Mouse (Mus musculus) naive thymus-derived CD4-positive, alpha-beta T cell, adult 5 months (primary cell): ENCODE results near the gene Pno1. TPM values are rescaled to one million over a fixed set of nuclear protein-coding genes. Genes with fewer than 3 reads are reported as not detected.

Experiments used
- polyA plus RNA-seq: library from polyadenylated mRNA; unstranded; fragments of 100-300 nt; shearing (Covaris generic); gene quantifications from one replicate; pipeline ENCODE4 v1.2.1, GENCODE M21; 2017

Pno1 gene
- 34.8 TPM for polyA plus RNA-seq

DNA sequence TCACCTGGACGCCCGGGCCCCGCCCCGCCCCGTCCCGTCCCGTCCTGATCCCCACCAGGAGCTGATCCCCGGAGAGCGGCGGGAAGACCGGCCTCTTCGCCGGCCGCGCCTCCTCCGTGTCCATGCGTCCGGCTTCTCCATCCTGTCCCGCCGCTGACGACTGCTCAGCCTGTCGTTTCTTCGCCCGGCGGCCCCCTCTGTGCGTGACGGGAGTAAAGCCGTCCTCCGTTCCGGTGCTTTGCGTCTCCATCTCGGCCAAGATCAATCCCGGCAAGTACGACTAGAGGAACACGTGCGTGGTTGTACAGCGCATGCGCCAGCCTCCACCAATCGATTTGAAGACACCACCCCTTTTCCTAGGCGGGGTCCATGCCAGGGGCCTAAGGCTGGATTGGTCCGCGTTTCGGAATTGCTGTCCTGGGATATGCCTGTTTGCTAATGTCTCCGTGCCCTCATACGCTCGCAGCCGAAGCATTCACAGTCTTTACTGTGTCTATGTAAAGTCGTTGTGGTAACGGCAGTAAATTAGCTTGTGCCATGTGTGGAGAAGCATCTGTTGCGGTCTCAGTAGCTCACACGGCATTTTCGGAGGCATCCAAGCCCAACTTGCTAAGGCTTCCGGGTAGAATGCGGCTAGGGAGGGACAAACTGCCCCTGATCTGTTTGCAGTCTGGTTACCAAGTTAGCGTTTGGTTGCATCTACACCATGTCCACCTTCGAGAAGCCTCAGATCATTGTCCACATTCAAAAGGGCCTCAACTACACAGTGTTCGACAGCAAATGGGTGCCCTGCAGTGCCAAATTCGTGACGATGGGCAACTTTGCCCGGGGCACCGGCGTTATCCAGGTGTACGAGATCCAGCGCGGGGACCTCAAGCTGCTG, at the start of gene Pno1:
Gene Pno1 (minus strand): TSS at position 311 of the 883 bp plus-strand sequence.

GRCm38 (mm10) chr11:17257443-17257842, 46.1 kb upstream of the Pno1 start, which contains the start of gene C1d:
Gene C1d (plus strand): TSS chr11:17257579.

GRCm38 (mm10) chr11:17181807-17182206, 29.6 kb downstream of the Pno1 start, which contains the start of gene Wdr92:
Gene Wdr92 (plus strand): TSS chr11:17182107.

DNA sequence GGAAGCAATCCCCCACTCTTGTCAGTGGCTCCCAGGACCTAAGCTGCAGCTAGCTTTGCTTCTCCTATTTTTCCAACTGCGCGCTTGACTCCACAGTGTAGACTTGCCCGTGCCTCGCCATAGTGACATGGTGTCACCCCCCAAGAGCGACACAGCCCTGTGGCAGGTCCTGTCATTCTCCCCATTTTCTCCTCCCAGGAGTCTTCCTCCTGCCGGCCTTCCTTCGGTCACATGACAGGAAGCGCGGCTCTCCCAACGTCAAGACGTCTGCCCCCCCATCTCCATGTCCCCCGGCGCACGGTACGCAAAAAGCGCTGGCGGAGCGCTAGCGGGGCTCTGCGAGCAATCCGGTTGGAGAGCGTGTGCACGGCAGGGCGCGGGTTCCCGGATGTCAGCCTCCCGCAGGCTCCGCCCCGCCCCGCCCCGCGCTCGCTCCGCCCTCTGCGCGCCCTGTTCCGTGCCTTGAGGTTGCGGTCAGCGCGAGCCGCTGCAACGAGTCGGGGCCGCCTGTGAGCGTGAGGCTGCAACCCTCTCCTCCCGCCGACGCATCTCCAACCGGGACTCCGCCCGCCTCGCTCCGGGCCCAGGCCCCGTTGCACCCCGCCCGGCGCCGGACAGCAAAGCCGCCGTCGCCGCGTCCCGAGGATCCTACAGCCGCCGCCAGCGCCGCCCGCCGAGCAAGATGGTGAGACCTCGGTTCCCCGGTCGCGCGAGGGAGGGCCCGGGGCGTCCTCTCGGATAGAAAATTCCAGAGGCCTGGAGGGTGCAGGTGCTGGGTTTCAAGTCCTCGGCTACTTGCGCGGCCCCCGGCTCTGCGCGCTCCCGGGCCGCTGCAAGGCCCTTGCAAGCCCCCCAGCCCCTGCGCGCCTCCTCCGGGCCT, 52.3 kb downstream of the Pno1 start, which contains the start of gene Ppp3r1:
Gene Ppp3r1 (plus strand): TSS at position 406 of the 880 bp plus-strand sequence.

Other genes starting within 250 kb of the Pno1 start
- 0.58 TPM for gene Cnrip1, start 160.0 kb downstream of the Pno1 start, polyA plus RNA-seq
- 0.25 TPM for gene Plek, start 159.2 kb downstream of the Pno1 start, polyA plus RNA-seq
- 103 TPM for gene Ppp3r1, start 52.3 kb downstream of the Pno1 start, polyA plus RNA-seq
- 15.9 TPM for gene Wdr92, start 29.5 kb downstream of the Pno1 start, polyA plus RNA-seq
- gene C1d, start 46.0 kb upstream of the Pno1 start, polyA plus RNA-seq, result 33.5 TPM